Mouse (Mus musculus): ENCODE data around the gene Dctn2. TPM values are rescaled to one million over a fixed set of nuclear protein-coding genes. Genes with fewer than 3 reads are reported as not detected.

Dctn2 gene
- polyA plus RNA-seq (2011; ENCODE audit: insufficient read length, low read depth, missing spikeins): 149 and 162 TPM in 2 replicates

DNA sequence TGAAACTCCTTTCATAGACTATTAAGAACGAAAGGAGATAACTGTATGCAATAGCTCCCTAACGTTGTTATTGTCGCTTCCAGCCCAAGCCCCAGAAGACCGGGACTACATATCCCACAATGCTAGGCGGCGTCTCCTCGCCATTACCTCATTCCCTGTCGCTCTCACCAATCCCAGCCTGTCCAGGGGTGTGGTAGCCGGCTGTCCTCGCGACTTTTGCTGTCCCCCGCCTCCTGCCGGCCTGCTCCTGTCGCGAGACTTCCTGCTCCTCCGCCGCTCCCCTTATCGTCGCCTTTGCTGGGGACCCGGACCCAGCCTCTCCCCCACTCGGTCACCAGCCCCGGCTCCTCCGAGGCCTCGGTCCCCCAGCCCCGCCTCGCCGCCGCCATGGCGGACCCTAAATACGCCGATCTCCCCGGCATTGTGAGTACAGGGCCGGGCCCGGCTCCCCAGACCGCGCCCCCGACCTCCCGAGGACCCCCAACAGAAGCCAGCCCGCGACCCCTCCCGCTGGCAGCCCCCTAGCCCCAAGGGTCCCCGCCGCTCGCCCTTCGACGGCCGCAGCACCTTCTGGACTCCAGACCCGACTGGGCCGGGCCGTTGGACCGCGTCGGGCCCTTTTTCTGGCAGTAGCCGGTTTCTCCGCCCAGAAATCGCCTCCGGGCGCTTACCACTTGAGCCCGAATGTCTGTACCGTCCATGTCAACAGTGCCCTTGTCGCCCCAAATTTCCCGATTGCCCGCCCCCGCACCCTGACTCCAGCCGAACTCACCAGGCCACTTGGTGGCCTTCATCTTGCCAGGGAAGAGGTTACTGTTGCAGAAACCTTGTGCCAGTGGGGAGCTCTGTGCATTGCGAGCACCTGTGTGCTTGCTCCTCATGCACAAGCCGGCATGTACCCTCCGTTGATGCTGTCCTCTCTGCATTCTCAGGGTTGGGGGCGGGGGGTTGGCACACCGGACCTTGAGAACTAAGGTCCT, at the start of gene Dctn2:
TSS of gene Dctn2 (plus strand) at position 257 of the 980 bp plus-strand sequence.
- TF ChIP-seq CTCF (IDR thresholded peaks at IDR 0.05; ENCODE audit: borderline replicate concordance, insufficient read depth, low read length): no peak
- peak; percentile 60 for TF ChIP-seq POLR2A (IDR thresholded peaks at IDR 0.05; ENCODE audit: low read depth, low read length)

GRCm38 (mm10) chr10:127216456-127216855, 49.7 kb upstream of the Dctn2 start:
- H3K4me3 ChIP-seq (ENCODE audit: insufficient read depth, low read length): no peak overlapping the region
- TF ChIP-seq POLR2A (IDR thresholded peaks at IDR 0.05; ENCODE audit: low read depth, low read length): no peak
- no peak for TF ChIP-seq CTCF (IDR thresholded peaks at IDR 0.05; ENCODE audit: borderline replicate concordance, insufficient read depth, low read length)
- H3K4me1 ChIP-seq (ENCODE audit: control insufficient read depth, insufficient read depth, low read length): no peaks in the 10 kb centered on the region

More for the DNA sequence above, at the start of gene Dctn2:
- Histone ChIP-seq H3K4me1 (ENCODE audit: control insufficient read depth, insufficient read depth, low read length) (no peaks in the 10 kb centered on the region), H3K27ac (ENCODE audit: insufficient read depth, low read length) (peak within 1 kb of the TSS; percentile 37), H3K4me3 (ENCODE audit: insufficient read depth, low read length) (peak within 1 kb of the TSS; percentile 72)

GRCm38 (mm10) chr10:127217177-127217576, 49.0 kb upstream of the Dctn2 start:
- no peak for TF ChIP-seq CTCF (IDR thresholded peaks at IDR 0.05; ENCODE audit: borderline replicate concordance, insufficient read depth, low read length)
- no peak for TF ChIP-seq POLR2A (IDR thresholded peaks at IDR 0.05; ENCODE audit: low read depth, low read length)
- H3K4me1 ChIP-seq (ENCODE audit: control insufficient read depth, insufficient read depth, low read length): no peaks in the 10 kb centered on the region
- no peak overlapping the region for H3K4me3 ChIP-seq (ENCODE audit: insufficient read depth, low read length)
- H3K27ac ChIP-seq (ENCODE audit: insufficient read depth, low read length): no peak overlapping the region

More at GRCm38 (mm10) chr10:127216456-127216855, 49.7 kb upstream of the Dctn2 start:
- H3K27ac ChIP-seq (ENCODE audit: insufficient read depth, low read length): no peak overlapping the region

- Histone ChIP-seq H3K4me1 (ENCODE audit: control insufficient read depth, insufficient read depth, low read length) (no peaks in the 10 kb centered on the region), H3K27ac (ENCODE audit: insufficient read depth, low read length) (no peak overlapping the region)
Observed at GRCm38 (mm10) chr10:127218339-127218738, 47.8 kb upstream of the Dctn2 start.

DNA sequence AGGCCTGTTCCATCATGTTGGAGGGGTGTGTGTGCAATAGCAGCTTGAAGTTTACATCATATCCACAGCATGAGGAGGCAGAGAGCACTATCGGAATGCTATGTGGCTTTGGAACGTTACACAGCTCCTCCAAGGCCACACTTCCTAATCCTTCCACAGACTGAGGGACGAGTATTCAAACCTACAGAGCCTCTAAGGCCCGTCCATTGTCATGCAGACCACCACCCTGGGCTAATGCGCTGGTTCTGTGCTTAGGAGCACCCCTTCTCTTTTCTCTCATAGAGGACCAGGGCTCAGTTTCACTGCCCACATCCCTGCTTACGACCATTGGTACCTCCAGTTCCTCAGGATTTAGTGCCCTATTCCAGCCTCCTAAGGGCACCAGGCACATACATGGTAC, 41.0 kb upstream of the Dctn2 start:
- H3K4me3 ChIP-seq (ENCODE audit: insufficient read depth, low read length): no peak overlapping the region
- H3K27ac ChIP-seq (ENCODE audit: insufficient read depth, low read length): no peak overlapping the region
- TF ChIP-seq CTCF (IDR thresholded peaks at IDR 0.05; ENCODE audit: borderline replicate concordance, insufficient read depth, low read length): no peak
- no peak for TF ChIP-seq POLR2A (IDR thresholded peaks at IDR 0.05; ENCODE audit: low read depth, low read length)
- H3K4me1 ChIP-seq (ENCODE audit: control insufficient read depth, insufficient read depth, low read length): no peaks in the 10 kb centered on the region

More at GRCm38 (mm10) chr10:127218339-127218738, 47.8 kb upstream of the Dctn2 start:
- TF ChIP-seq POLR2A (IDR thresholded peaks at IDR 0.05; ENCODE audit: low read depth, low read length) (no peak), CTCF (IDR thresholded peaks at IDR 0.05; ENCODE audit: borderline replicate concordance, insufficient read depth, low read length) (no peak)
- H3K4me3 ChIP-seq (ENCODE audit: insufficient read depth, low read length): no peak overlapping the region

GRCm38 (mm10) chr10:127225732-127226131, 40.4 kb upstream of the Dctn2 start:
- TF ChIP-seq CTCF (IDR thresholded peaks at IDR 0.05; ENCODE audit: borderline replicate concordance, insufficient read depth, low read length) (no peak), POLR2A (IDR thresholded peaks at IDR 0.05; ENCODE audit: low read depth, low read length) (no peak)
- no peaks in the 10 kb centered on the region for H3K4me1 ChIP-seq (ENCODE audit: control insufficient read depth, insufficient read depth, low read length)
- H3K27ac ChIP-seq (ENCODE audit: insufficient read depth, low read length): no peak overlapping the region
- H3K4me3 ChIP-seq (ENCODE audit: insufficient read depth, low read length): no peak overlapping the region

DNA sequence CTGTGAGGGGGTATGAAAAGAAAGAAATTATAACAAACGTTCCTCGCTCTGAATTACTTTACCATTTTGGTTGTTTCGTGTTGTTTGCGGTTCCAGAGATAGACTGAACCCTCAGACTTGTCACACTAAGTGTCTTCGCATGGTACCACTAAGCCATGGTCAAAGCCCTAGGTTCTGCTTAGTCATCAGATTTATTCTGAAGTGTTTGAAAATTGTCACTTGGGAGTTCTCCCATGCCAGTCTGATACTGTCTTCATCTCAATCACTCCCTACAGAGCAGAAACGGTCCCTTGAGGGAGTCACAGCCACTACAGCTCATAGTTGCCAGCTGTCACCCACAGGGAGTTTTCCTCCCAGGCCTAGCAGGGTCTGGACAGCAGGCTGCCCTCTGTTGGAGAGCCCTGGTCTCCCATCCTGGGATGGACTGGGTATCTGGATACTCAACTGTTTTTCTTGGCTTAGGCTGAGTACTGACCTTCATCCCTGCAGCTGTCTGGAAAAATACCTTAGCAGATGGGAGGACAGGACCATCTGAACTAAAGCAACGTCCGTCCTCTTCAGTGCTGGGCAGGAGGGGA, 39.8 kb upstream of the Dctn2 start:
- Histone ChIP-seq H3K27ac (ENCODE audit: insufficient read depth, low read length) (no peak overlapping the region), H3K4me1 (ENCODE audit: control insufficient read depth, insufficient read depth, low read length) (no peaks in the 10 kb centered on the region), H3K4me3 (ENCODE audit: insufficient read depth, low read length) (no peak overlapping the region)
- TF ChIP-seq CTCF (IDR thresholded peaks at IDR 0.05; ENCODE audit: borderline replicate concordance, insufficient read depth, low read length): peak; percentile 39; the same call in 1 of the 2 replicates
- TF ChIP-seq POLR2A (IDR thresholded peaks at IDR 0.05; ENCODE audit: low read depth, low read length): no peak

- Histone ChIP-seq H3K27ac (ENCODE audit: insufficient read depth, low read length) (no peak overlapping the region), H3K4me3 (ENCODE audit: insufficient read depth, low read length) (no peak overlapping the region), H3K4me1 (ENCODE audit: control insufficient read depth, insufficient read depth, low read length) (no peaks in the 10 kb centered on the region)
- TF ChIP-seq POLR2A (IDR thresholded peaks at IDR 0.05; ENCODE audit: low read depth, low read length): no peak
- TF ChIP-seq CTCF (IDR thresholded peaks at IDR 0.05; ENCODE audit: borderline replicate concordance, insufficient read depth, low read length): no peak
Observed at GRCm38 (mm10) chr10:127227163-127227562, 39.0 kb upstream of the Dctn2 start.

GRCm38 (mm10) chr10:127228897-127229296, 37.3 kb upstream of the Dctn2 start:
- Histone ChIP-seq H3K27ac (ENCODE audit: insufficient read depth, low read length) (no peak overlapping the region), H3K4me3 (ENCODE audit: insufficient read depth, low read length) (no peak overlapping the region), H3K4me1 (ENCODE audit: control insufficient read depth, insufficient read depth, low read length) (no peaks in the 10 kb centered on the region)
- TF ChIP-seq CTCF (IDR thresholded peaks at IDR 0.05; ENCODE audit: borderline replicate concordance, insufficient read depth, low read length) (no peak), POLR2A (IDR thresholded peaks at IDR 0.05; ENCODE audit: low read depth, low read length) (no peak)
